Mouse (Mus musculus) stomach, embryonic 15.5 days (tissue): ENCODE measurements around the gene Gm7138. TPM values are rescaled to one million over a fixed set of nuclear protein-coding genes. Genes with fewer than 3 reads are reported as not detected.
"Not testable (repeated sequence)": the region's sequence is repeated elsewhere in the genome, so short reads cannot be mapped to it uniquely, and the experiment has no call there.

Experiments used
- ATAC-seq: fragments of 200-750 bp; cut with Nextera tagmentation; 2 replicates; pipeline ENCODE4 v1.8.0; 2017; ENCODE audit warnings: low read depth, moderate number of reproducible peaks, moderate TSS enrichment; ENCODE audit not compliant: insufficient read depth, low FRiP score
- H3K27ac ChIP-seq: fragments of 300-500 bp; sonication (generic); 2 replicates; pipeline ENCODE4 v1.5.1; 2015; ENCODE audit warnings: mild to moderate bottlenecking, inconsistent platforms
- H3K27me3 ChIP-seq: fragments of 300-500 bp; sonication (generic); replicated peaks from 2 replicates; pipeline ENCODE4 v1.6.1; 2015; ENCODE audit warnings: inconsistent platforms
- H3K36me3 ChIP-seq: fragments of 300-500 bp; sonication (generic); 2 replicates; pipeline ENCODE4 v1.6.1; 2015; ENCODE audit warnings: inconsistent platforms
- H3K4me1 ChIP-seq: fragments of 300-500 bp; sonication (generic); 2 replicates; pipeline ENCODE4 v1.6.1; 2015; ENCODE audit warnings: inconsistent platforms
- H3K4me2 ChIP-seq: fragments of 300-500 bp; sonication (generic); 2 replicates; pipeline ENCODE4 v1.6.1; 2015; ENCODE audit warnings: mild to moderate bottlenecking, inconsistent platforms
- H3K4me3 ChIP-seq: fragments of 300-500 bp; sonication (generic); replicated peaks from 2 replicates; pipeline ENCODE4 v1.5.1; 2015; ENCODE audit warnings: inconsistent platforms
- H3K9ac ChIP-seq: fragments of 300-500 bp; sonication (generic); 2 replicates; pipeline ENCODE4 v1.6.1; 2015; ENCODE audit warnings: inconsistent platforms
- H3K9me3 ChIP-seq: fragments of 300-500 bp; sonication (generic); 2 replicates; pipeline ENCODE4 v1.6.1; 2016; ENCODE audit warnings: inconsistent platforms
- WGBS: fragments of 180-500 bp; shearing (Covaris S2); methylation state at CpG from one replicate; pipeline ENCODE4 v1.1.7; 2015; 5-methylcytosine and 5-hydroxymethylcytosine counted together
- polyA plus RNA-seq: library from polyadenylated mRNA; unstranded; fragments of >200 nt; fragmentation: Nextera tagmentation; extraction: Ambion mirVana; gene quantifications from 2 replicates; pipeline ENCODE4 v1.2.1, GENCODE M21; 2015

Gene Gm7138
- polyA plus RNA-seq, 1 experiment from 2014 or later: not detected

- WGBS: 36% methylated on average over 1 of the region's 1 CpGs
- not testable (repeated sequence) for H3K4me2 ChIP-seq
Measured at GRCm38 (mm10) chr10:77787876-77788275, 11.1 kb upstream of the Gm7138 start, which contains the start of gene Gm7137. Gm7137 (minus strand) TSS chr10:77788200.

DNA sequence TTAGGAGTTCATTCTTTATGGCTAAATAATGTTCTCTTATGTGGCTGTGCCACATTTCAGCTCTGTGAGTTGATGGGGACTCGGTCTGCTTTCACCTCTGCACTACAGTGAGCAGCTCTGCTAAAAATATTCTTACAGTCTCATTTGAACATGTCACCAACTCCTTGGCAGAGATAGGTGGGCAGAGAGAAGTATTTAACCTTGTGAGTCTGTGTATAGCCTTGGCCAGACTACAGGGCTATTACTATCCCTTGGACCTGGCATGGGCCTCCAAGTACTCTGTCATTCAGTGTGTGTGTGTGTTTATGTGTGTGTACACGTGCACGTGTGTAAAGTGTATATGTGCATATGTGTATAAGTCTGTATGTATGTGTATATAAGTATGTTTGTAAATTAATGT, 6.7 kb upstream of the Gm7138 start:
- H3K4me3 ChIP-seq, H3K9ac ChIP-seq, H3K4me1 ChIP-seq, H3K36me3 ChIP-seq, H3K27me3 ChIP-seq, H3K4me2 ChIP-seq, H3K9me3 ChIP-seq, H3K27ac ChIP-seq, ATAC-seq: not testable (repeated sequence)
- 70% methylated on average over 3 of the region's 3 CpGs for WGBS

More at GRCm38 (mm10) chr10:77787876-77788275, 11.1 kb upstream of the Gm7138 start, which contains the start of gene Gm7137:
- H3K9me3 ChIP-seq, H3K36me3 ChIP-seq, H3K9ac ChIP-seq, ATAC-seq, H3K4me1 ChIP-seq, H3K27ac ChIP-seq, H3K4me3 ChIP-seq, H3K27me3 ChIP-seq: not testable (repeated sequence)

GRCm38 (mm10) chr10:77782442-77782841, 5.7 kb upstream of the Gm7138 start, which contains the start of gene Gm3250:
Gm3250 (minus strand) TSS chr10:77782542.
- H3K9me3 ChIP-seq, ATAC-seq, H3K4me2 ChIP-seq, H3K9ac ChIP-seq, H3K36me3 ChIP-seq, H3K4me3 ChIP-seq, H3K4me1 ChIP-seq, H3K27ac ChIP-seq, H3K27me3 ChIP-seq: not testable (repeated sequence)
- WGBS: 40% methylated on average over 1 of the region's 1 CpGs

- H3K9me3 ChIP-seq, H3K9ac ChIP-seq, H3K36me3 ChIP-seq, H3K4me2 ChIP-seq, H3K4me3 ChIP-seq, H3K4me1 ChIP-seq, H3K27me3 ChIP-seq, H3K27ac ChIP-seq, ATAC-seq: not testable (repeated sequence)
- WGBS: 85% methylated on average over 3 of the region's 3 CpGs
Measured at GRCm38 (mm10) chr10:77772142-77772541, 4.6 kb downstream of the Gm7138 start.

DNA sequence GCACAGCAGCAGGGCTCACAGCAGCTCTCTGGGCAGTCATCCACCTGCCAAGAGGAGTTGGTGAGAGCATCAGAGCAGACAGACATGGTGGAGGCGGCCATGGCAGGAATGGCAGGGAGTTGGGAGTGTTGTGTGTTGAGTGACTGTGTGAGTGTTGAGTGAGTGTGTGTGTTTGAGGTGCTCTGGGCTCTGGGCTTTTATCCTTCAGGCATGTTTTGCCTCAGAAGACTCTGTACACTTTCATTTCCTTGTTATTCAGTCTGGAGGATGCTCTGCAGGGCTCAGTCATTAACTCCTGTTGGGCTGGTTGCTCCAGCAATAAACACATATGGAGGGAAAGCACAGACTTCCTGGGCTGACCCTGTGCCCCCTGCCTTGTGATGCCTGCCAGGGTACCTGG, 5.5 kb downstream of the Gm7138 start, which contains the start of gene Gm3238:
Gm3238 (minus strand) TSS at position 101 of the 400 bp plus-strand sequence.
- not testable (repeated sequence) for H3K9ac ChIP-seq, H3K27ac ChIP-seq, H3K9me3 ChIP-seq, H3K36me3 ChIP-seq, H3K4me2 ChIP-seq, H3K4me3 ChIP-seq, H3K27me3 ChIP-seq, H3K4me1 ChIP-seq, ATAC-seq
- WGBS: 75% methylated on average over 1 of the region's 1 CpGs

- 74% methylated on average over 1 of the region's 1 CpGs for WGBS
- H3K4me2 ChIP-seq: no peak overlapping the region
- no peaks in the 10 kb centered on the region for H3K4me1 ChIP-seq
- no peaks in the 10 kb centered on the region for H3K27me3 ChIP-seq
- H3K36me3 ChIP-seq: no peaks in the 10 kb centered on the region
- no peaks in the 10 kb centered on the region for H3K9me3 ChIP-seq
- no peak for ATAC-seq
- H3K4me3 ChIP-seq: no peak overlapping the region
- H3K9ac ChIP-seq: no peak overlapping the region
- H3K27ac ChIP-seq: no peak overlapping the region
Measured at GRCm38 (mm10) chr10:77769727-77770126, 7.0 kb downstream of the Gm7138 start.

- H3K9ac ChIP-seq, H3K4me2 ChIP-seq, H3K27ac ChIP-seq, H3K36me3 ChIP-seq, ATAC-seq, H3K9me3 ChIP-seq, H3K27me3 ChIP-seq, H3K4me3 ChIP-seq, H3K4me1 ChIP-seq: not testable (repeated sequence)
- WGBS: 40% methylated on average over 1 of the region's 1 CpGs
Measured at GRCm38 (mm10) chr10:77759582-77759981, 17.2 kb downstream of the Gm7138 start, which contains the start of gene Gm3233. Gm3233 (minus strand) TSS chr10:77759682.

- no peak overlapping the region for H3K27ac ChIP-seq
- H3K9ac ChIP-seq: no peak overlapping the region
- H3K4me2 ChIP-seq: no peak overlapping the region
- H3K36me3 ChIP-seq: no peaks in the 10 kb centered on the region
- H3K4me3 ChIP-seq: no peak overlapping the region
- ATAC-seq: no peak
- H3K9me3 ChIP-seq: no peaks in the 10 kb centered on the region
- no peaks in the 10 kb centered on the region for H3K27me3 ChIP-seq
- H3K4me1 ChIP-seq: no peaks in the 10 kb centered on the region
Measured at GRCm38 (mm10) chr10:77753448-77753847, 23.3 kb downstream of the Gm7138 start.

- H3K36me3 ChIP-seq, H3K9ac ChIP-seq, H3K27me3 ChIP-seq, H3K4me3 ChIP-seq, H3K4me2 ChIP-seq, H3K27ac ChIP-seq, H3K4me1 ChIP-seq, ATAC-seq, H3K9me3 ChIP-seq: not testable (repeated sequence)
- 46% methylated on average over 3 of the region's 3 CpGs for WGBS
Measured at GRCm38 (mm10) chr10:77752312-77752711, 24.4 kb downstream of the Gm7138 start.

DNA sequence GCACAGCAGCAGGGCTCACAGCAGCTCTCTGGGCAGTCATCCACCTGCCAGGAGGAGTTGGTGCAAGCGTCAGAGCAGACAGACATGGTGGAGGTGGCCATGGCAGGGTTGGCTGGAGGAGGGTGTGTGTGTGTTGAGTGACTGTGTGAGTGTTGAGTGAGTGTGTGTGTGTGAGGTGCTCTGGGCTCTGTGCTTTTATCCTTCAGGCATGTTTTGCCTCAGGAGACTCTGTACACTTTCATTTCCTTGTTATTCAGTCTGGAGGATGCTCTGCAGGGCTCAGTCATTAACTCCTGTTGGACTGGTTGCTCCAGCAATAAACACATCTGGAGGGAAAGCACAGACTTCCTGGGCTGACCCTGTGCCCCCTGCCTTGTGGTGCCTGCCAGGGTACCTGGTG, 25.5 kb downstream of the Gm7138 start, which contains the start of gene Gm9736:
Gm9736 (minus strand) TSS at position 101 of the 400 bp plus-strand sequence.
- not testable (repeated sequence) for ATAC-seq, H3K36me3 ChIP-seq, H3K27me3 ChIP-seq, H3K9ac ChIP-seq, H3K4me2 ChIP-seq, H3K27ac ChIP-seq, H3K9me3 ChIP-seq, H3K4me3 ChIP-seq, H3K4me1 ChIP-seq
- WGBS: 62% methylated on average over 1 of the region's 1 CpGs

- not testable (repeated sequence) for H3K4me2 ChIP-seq, H3K4me1 ChIP-seq, H3K27ac ChIP-seq, H3K36me3 ChIP-seq, H3K9me3 ChIP-seq, ATAC-seq, H3K9ac ChIP-seq, H3K27me3 ChIP-seq, H3K4me3 ChIP-seq
- 80% methylated on average over 1 of the region's 1 CpGs for WGBS
Measured at GRCm38 (mm10) chr10:77750686-77751085, 26.1 kb downstream of the Gm7138 start.

GRCm38 (mm10) chr10:77741924-77742688, 34.6 kb downstream of the Gm7138 start, which contains the start of gene Gm18596:
Gm18596 (minus strand) TSS chr10:77742638.
- H3K27me3 ChIP-seq, H3K4me1 ChIP-seq, H3K4me3 ChIP-seq, H3K9me3 ChIP-seq, H3K36me3 ChIP-seq, ATAC-seq, H3K27ac ChIP-seq, H3K4me2 ChIP-seq, H3K9ac ChIP-seq: not testable (repeated sequence)
- WGBS: 53% methylated on average over 5 of the region's 5 CpGs
